Mouse (Mus musculus) hindbrain, postnatal 0 days (tissue): ENCODE measurements at regions not wholly inside any gene's neighbourhood (a gene's known extent, or its start where the extent isn't known, plus 50 kb on each side); places are given as distances from the start of the nearest gene placed in this dataset.

Experiments
- ATAC-seq: fragments of 200-750 bp; cut with Nextera tagmentation; 2 replicates; pipeline ENCODE4 v1.8.0; 2017; ENCODE audit warnings: mild to moderate bottlenecking, moderate TSS enrichment, moderate library complexity
- DNase-seq: peaks from one replicate; pipeline ENCODE4 v3.0.0-alpha.2; 2015; ENCODE audit warnings: low spot score
- H3K27ac ChIP-seq: fragments of 300-500 bp; sonication (generic); 2 replicates; pipeline ENCODE4 v1.5.1; 2014; ENCODE audit warnings: mild to moderate bottlenecking
- H3K27me3 ChIP-seq: fragments of 300-500 bp; sonication (generic); 2 replicates; pipeline ENCODE4 v1.6.1; 2014; ENCODE audit warnings: low read length, mixed read lengths; ENCODE audit not compliant: insufficient read depth
- H3K36me3 ChIP-seq: fragments of 300-500 bp; sonication (generic); 2 replicates; pipeline ENCODE4 v1.6.1; 2014; ENCODE audit warnings: low read length, mixed read lengths; ENCODE audit not compliant: insufficient read depth
- H3K4me1 ChIP-seq: fragments of 300-500 bp; sonication (generic); 2 replicates; pipeline ENCODE4 v1.6.1; 2014; ENCODE audit warnings: antibody characterized with exemption, low read length, mixed read lengths; ENCODE audit not compliant: insufficient read depth
- H3K4me2 ChIP-seq: fragments of 300-500 bp; sonication (generic); 2 replicates; pipeline ENCODE4 v1.6.1; 2014; ENCODE audit warnings: low read depth, mild to moderate bottlenecking, low read length, moderate library complexity, mixed read lengths
- H3K4me3 ChIP-seq: fragments of 300-500 bp; sonication (generic); 2 replicates; pipeline ENCODE4 v1.5.1; 2014; ENCODE audit warnings: low read length
- H3K9ac ChIP-seq: fragments of 300-500 bp; sonication (generic); replicated peaks from 2 replicates; pipeline ENCODE4 v1.6.1; 2014; ENCODE audit warnings: mild to moderate bottlenecking, low read length, moderate library complexity, mixed read lengths
- H3K9me3 ChIP-seq: fragments of 300-500 bp; sonication (generic); 2 replicates; pipeline ENCODE4 v1.6.1; 2016; ENCODE audit warnings: low read length, mixed read lengths
- CTCF ChIP-seq: IDR thresholded peaks from 2 replicates; pipeline ENCODE4 v1.5.1; 2016; ENCODE audit warnings: antibody characterized with exemption, control low read depth, low read depth
- WGBS: fragments of 180-500 bp; shearing (Covaris S2); extraction: QIAGEN DNeasy Blood & Tissue Kit; methylation state at CpG from one replicate; pipeline ENCODE4 v1.1.7; 2014; 5-methylcytosine and 5-hydroxymethylcytosine counted together

DNA sequence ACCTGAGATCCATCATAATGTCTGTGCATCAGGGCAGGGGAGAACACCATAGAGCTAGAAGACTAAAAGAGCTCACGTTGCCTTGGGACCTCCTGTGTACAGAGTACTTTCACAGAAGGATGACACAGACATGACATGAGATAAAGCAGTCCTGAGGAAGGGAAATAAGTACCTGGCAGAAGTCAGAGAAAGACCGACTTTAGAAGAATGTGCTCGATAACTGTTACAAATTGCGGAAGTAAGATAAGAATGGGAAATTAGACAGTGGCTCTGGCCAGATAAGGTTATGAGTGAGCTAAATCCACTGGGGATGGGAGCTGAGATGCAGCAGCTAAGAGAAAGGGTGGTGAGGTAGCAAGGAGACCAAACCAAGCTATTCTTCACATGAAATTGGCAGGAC is 249.9 kb upstream of the Veph1 start:
- no peaks in the 10 kb centered on the region for H3K4me1 ChIP-seq
- H3K4me2 ChIP-seq = no peak overlapping the region
- no peak overlapping the region for H3K4me3 ChIP-seq
- H3K9ac ChIP-seq = no peak overlapping the region
- TF ChIP-seq CTCF = no peak
- H3K27me3 ChIP-seq = no peaks in the 10 kb centered on the region
- 82% methylated on average over 4 of the region's 4 CpGs for WGBS
- no peak overlapping the region for H3K27ac ChIP-seq
- ATAC-seq (no peak), DNase-seq (no peak)
- no peaks in the 10 kb centered on the region for H3K9me3 ChIP-seq
- no peaks in the 10 kb centered on the region for H3K36me3 ChIP-seq

DNA sequence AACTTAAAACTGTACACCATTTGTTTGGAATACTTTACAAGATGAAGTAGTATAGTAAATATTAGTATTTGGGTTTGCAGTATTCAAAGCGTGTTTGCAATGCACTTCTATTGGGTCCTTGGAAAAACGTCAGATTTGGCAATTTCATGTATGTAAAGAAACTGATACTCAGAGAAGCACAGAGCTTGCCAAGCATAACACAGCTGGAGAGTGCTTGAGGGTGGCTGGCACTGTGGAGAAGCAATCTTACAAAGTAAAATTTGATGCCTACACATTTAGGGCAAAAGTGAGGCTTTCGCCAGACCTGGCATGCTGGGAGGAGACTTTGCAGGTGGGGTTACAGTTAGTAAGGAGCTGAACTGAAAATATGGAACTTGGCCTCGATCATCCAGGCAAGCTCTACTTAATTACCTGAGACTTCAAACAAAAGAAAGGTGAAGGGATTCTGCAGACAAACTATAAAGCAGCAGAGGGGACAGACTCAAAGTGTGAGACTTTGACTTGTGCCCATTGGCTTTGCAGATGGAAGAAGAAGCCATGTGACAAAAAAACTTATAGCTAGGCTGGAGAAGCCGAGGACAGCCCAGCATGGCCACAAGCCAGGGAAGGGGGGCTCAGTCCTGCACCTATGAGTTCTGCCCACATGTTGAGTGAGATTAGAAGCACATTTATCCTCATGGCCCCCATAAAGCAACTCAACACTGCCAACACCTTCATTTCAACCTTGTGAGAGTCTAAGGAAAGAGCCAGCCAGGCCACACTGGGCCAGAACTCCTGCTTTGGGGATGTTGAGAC is 247.7 kb upstream of the Veph1 start:
- no peak for TF ChIP-seq CTCF
- Histone ChIP-seq H3K4me3 (no peak overlapping the region), H3K4me2 (no peak overlapping the region), H3K36me3 (no peaks in the 10 kb centered on the region), H3K9ac (no peak overlapping the region), H3K27ac (no peak overlapping the region), H3K9me3 (no peaks in the 10 kb centered on the region), H3K4me1 (no peaks in the 10 kb centered on the region), H3K27me3 (no peaks in the 10 kb centered on the region)
- DNase-seq = no peak
- ATAC-seq = no peak
- 85% methylated on average over 5 of the region's 5 CpGs for WGBS

DNA sequence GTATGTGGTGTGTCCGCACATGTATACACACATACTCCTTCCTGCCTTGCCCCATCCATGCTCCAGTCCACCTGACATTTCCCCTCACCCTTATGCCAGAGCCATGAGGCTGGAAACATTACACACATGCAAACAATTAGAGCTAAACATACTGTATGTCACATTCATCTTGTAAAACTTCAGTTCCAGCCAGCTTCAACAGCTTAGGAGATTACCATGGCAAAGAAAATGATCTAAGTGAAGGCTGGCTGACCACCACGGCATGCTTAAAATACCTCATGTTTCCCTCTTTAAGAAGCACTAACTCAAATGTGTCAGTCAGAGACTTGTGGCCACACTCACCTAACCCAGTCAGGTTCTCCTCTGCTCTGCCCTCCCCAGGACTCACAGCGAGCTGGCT is 246.2 kb upstream of the Veph1 start:
- no peaks in the 10 kb centered on the region for H3K27me3 ChIP-seq
- H3K4me1 ChIP-seq = no peaks in the 10 kb centered on the region
- H3K27ac ChIP-seq = no peak overlapping the region
- no peaks in the 10 kb centered on the region for H3K36me3 ChIP-seq
- no peak overlapping the region for H3K4me2 ChIP-seq
- ATAC-seq = no peak
- no peak for DNase-seq
- WGBS = 83% methylated on average over 3 of the region's 3 CpGs
- no peaks in the 10 kb centered on the region for H3K9me3 ChIP-seq
- H3K9ac ChIP-seq = no peak overlapping the region
- no peak overlapping the region for H3K4me3 ChIP-seq
- no peak for TF ChIP-seq CTCF

DNA sequence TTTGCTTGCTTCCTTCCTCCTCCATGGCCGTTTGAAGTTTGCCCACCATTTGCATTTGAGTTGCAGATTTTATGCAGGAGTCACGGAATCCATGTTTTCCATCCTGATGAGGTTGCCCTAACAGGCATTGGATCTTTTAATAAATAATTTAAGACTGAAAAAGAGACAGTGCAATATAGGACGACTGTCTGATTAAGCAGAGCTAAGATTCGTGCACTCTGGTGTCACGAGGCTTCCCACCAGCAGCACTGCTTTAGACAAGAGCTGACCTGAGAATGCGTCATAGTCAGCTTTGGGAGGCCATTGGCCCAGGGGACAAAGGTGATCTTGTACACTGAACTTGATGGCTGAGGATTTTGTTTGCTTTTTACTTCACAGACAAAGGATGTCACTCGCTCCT is 241.3 kb upstream of the Veph1 start:
- no peak overlapping the region for H3K4me2 ChIP-seq
- peak overlapping the region; percentile 12; the same call in 1 of the 2 replicates for H3K27ac ChIP-seq
- DNase-seq = no peak

DNA sequence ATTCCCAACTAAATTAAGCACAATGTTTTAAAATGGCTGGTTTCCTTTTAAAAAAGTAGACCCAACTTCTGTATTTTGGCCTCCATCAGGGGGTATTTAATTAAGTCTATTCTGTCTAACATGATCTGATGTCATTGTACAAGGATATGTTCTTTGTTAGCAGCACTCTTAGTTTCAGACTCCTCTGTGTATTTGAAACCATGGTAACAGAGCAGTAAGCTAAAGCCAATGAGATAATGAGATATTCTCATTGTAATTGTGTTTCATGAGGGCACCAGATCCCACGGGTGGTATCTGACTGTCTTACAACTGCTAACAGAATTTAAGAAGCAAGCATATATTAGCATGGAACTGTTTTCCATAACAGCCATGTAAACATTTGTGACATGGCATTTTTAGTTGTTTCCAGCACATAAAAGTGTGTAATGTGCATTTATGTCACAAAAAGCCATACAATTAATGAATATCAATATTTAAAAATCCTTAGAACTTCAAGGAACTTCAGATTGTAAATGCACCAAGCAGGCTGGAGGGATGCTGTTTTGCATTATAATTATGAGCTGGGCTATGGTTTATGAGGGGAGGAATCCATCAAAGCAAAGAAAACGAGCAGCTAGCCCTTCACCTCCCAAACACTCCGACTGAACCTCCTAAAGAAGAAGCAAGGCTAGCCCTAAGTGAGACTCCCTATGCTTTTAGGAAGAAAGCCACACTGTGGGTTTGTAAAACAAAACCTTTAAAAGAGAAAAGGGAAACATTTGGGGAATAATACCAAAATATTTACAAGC is 240.7 kb upstream of the Veph1 start:
- H3K27ac ChIP-seq = peak overlapping the region; percentile 12; the same call in 1 of the 2 replicates

More for the DNA sequence above, 241.3 kb upstream of the Veph1 start:
- Histone ChIP-seq H3K36me3 (no peaks in the 10 kb centered on the region), H3K9ac (no peak overlapping the region), H3K4me1 (no peaks in the 10 kb centered on the region; the same call in 1 of the 2 replicates), H3K9me3 (no peaks in the 10 kb centered on the region), H3K4me3 (no peak overlapping the region), H3K27me3 (no peaks in the 10 kb centered on the region)
- WGBS = 37% methylated on average over 7 of the region's 7 CpGs
- TF ChIP-seq CTCF = no peak
- ATAC-seq = no peak

DNA sequence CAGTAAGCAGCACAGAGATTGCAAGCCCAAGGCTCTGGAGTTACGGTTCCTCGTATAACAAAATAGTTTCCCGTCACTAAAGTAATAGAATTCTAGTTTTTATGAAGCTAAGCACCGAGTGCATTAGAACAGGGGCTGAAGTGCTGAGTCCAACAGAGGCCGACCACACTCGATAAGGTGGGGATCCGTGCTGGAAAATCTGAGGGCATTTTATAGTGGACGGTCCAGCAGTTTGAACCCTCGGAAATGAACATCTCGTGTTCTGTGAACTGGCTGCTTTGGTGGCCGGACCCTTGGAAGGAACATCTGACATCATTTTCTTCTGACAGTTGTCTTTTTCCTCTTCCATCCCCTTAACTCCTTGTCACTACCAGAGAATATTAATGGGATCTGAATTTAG is 240.0 kb upstream of the Veph1 start:
- H3K4me3 ChIP-seq = no peak overlapping the region
- H3K27ac ChIP-seq = no peak overlapping the region; the same call in 1 of the 2 replicates
- H3K9ac ChIP-seq = no peak overlapping the region
- H3K27me3 ChIP-seq = no peaks in the 10 kb centered on the region
- no peak for DNase-seq
- 47% methylated on average over 11 of the region's 11 CpGs for WGBS
- H3K4me1 ChIP-seq = no peaks in the 10 kb centered on the region; the same call in 1 of the 2 replicates
- H3K4me2 ChIP-seq = no peak overlapping the region
- no peak for TF ChIP-seq CTCF
- H3K36me3 ChIP-seq = no peaks in the 10 kb centered on the region
- no peaks in the 10 kb centered on the region for H3K9me3 ChIP-seq
- ATAC-seq = peak; percentile 28

More for the DNA sequence above, 240.7 kb upstream of the Veph1 start:
- no peaks in the 10 kb centered on the region; the same call in 1 of the 2 replicates for H3K4me1 ChIP-seq
- H3K27me3 ChIP-seq = no peaks in the 10 kb centered on the region
- no peak for TF ChIP-seq CTCF
- H3K9ac ChIP-seq = no peak overlapping the region
- DNase-seq (peak; percentile 68), ATAC-seq (peak; percentile 95)
- H3K4me3 ChIP-seq = no peak overlapping the region
- H3K9me3 ChIP-seq = no peaks in the 10 kb centered on the region
- H3K36me3 ChIP-seq = no peaks in the 10 kb centered on the region
- H3K4me2 ChIP-seq = no peak overlapping the region
- WGBS = 15% methylated on average over 3 of the region's 3 CpGs
